Mouse (Mus musculus): Measurements from ENCODE around the gene Scaf4.
"Not testable (repeated sequence)": the region's sequence is repeated elsewhere in the genome, so short reads cannot be mapped to it uniquely, and the experiment has no call there.

Gene Scaf4

GRCm38 (mm10) chr16:90290962-90291361, 6.7 kb upstream of the Scaf4 start:
- DNase-seq (ENCODE audit: low read depth) = no peak

- no peak for DNase-seq (ENCODE audit: low read depth)
Observed at GRCm38 (mm10) chr16:90284916-90285315, 613 bp upstream of the Scaf4 start.

- DNase-seq (ENCODE audit: low read depth) = no peak
Observed at GRCm38 (mm10) chr16:90283266-90283904, 918 bp downstream of the Scaf4 start.

- no peak for DNase-seq (ENCODE audit: low read depth)
Observed at GRCm38 (mm10) chr16:90282620-90283265, 1.6 kb downstream of the Scaf4 start.

GRCm38 (mm10) chr16:90281406-90281805, 2.9 kb downstream of the Scaf4 start:
- no peak for DNase-seq (ENCODE audit: low read depth)

GRCm38 (mm10) chr16:90280989-90281388, 3.3 kb downstream of the Scaf4 start:
- DNase-seq (ENCODE audit: low read depth) = no peak

- no peak for DNase-seq (ENCODE audit: low read depth)
Observed at GRCm38 (mm10) chr16:90280515-90280914, 3.8 kb downstream of the Scaf4 start.

- DNase-seq (ENCODE audit: low read depth) = no peak
Observed at GRCm38 (mm10) chr16:90279058-90279457, 5.2 kb downstream of the Scaf4 start.

- DNase-seq (ENCODE audit: low read depth) = no peak
Observed at GRCm38 (mm10) chr16:90275521-90275920, 8.8 kb downstream of the Scaf4 start.

- no peak for DNase-seq (ENCODE audit: low read depth)
Observed at GRCm38 (mm10) chr16:90266581-90266980, 17.7 kb downstream of the Scaf4 start.

GRCm38 (mm10) chr16:90265106-90265505, 19.2 kb downstream of the Scaf4 start:
- DNase-seq (ENCODE audit: low read depth) = no peak

- no peak for DNase-seq (ENCODE audit: low read depth)
Observed at GRCm38 (mm10) chr16:90264021-90264420, 20.3 kb downstream of the Scaf4 start.

- DNase-seq (ENCODE audit: low read depth) = no peak
Observed at GRCm38 (mm10) chr16:90261791-90262190, 22.5 kb downstream of the Scaf4 start.

GRCm38 (mm10) chr16:90260097-90260496, 24.2 kb downstream of the Scaf4 start:
- DNase-seq (ENCODE audit: low read depth) = no peak

GRCm38 (mm10) chr16:90259623-90260022, 24.7 kb downstream of the Scaf4 start:
- no peak for DNase-seq (ENCODE audit: low read depth)

- DNase-seq (ENCODE audit: low read depth) = no peak
Observed at GRCm38 (mm10) chr16:90258950-90259349, 25.4 kb downstream of the Scaf4 start.

GRCm38 (mm10) chr16:90252521-90252920, 31.8 kb downstream of the Scaf4 start:
- DNase-seq (ENCODE audit: low read depth) = no peak

- not testable (repeated sequence) for DNase-seq (ENCODE audit: low read depth)
Observed at GRCm38 (mm10) chr16:90251256-90251655, 33.0 kb downstream of the Scaf4 start.

GRCm38 (mm10) chr16:90250099-90250498, 34.2 kb downstream of the Scaf4 start:
- DNase-seq (ENCODE audit: low read depth) = no peak

GRCm38 (mm10) chr16:90242426-90243304, 41.6 kb downstream of the Scaf4 start:
- no peak for DNase-seq (ENCODE audit: low read depth)

GRCm38 (mm10) chr16:90241875-90242274, 42.4 kb downstream of the Scaf4 start:
- no peak for DNase-seq (ENCODE audit: low read depth)

GRCm38 (mm10) chr16:90239128-90239746, 45.1 kb downstream of the Scaf4 start:
- DNase-seq (ENCODE audit: low read depth) = no peak
